Comparison of ENCODE assay signal across 9 mouse cellular contexts in the genomic region with DNA sequence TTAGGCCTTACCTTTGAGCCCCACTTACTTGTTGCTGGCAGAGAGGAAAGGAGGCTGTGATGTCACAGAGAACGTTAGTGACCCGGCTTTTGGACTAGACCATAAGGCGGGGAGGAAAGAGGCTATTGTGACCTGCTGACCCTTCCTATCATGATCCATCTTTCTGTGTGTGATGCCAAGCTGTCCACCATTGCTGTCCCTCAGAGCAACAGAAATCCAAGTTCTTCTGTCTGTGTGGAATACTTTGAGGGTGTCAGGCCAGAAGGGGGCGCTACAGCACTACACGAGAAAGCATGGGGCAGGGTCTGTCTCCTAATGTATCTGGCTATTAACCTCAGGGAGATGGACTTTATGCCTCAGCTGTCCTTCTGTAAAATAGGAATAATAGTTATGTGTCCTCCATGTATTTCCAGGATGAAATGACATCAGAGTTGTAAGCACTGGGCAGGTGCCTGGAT. TPM values are rescaled to one million over a fixed set of nuclear protein-coding genes. Genes with fewer than 3 reads are reported as not detected.
DNase-seq lines count a peak whose midpoint lies in the region; ATAC-seq and TF ChIP-seq lines count a peak whose summit lies in the region.
"Had no signal": no experiment of that assay in that cellular context is flagged by ENCODE, and none has a peak within 500 bp of the region (broad histone marks: within the 10 kb centered on the region; RNA-seq: fewer than 3 reads in every experiment).

A gene (minus strand): TSS at position 51 of the 458 bp plus-strand sequence.

- 58% methylated on average over 5 of the region's 5 CpGs for WGBS in hindbrain, postnatal 0 days
- WGBS in hindbrain, embryonic 14.5 days = 55% methylated on average over 5 of the region's 5 CpGs

- peak; percentile 46 for TF ChIP-seq CTCF in hindbrain, postnatal 0 days (IDR thresholded peaks at IDR 0.05; ENCODE audit: low read depth)

- DNase-seq in hindbrain, postnatal 0 days (ENCODE audit: low spot score) = no peak
- no peak for DNase-seq in hindbrain, embryonic 14.5 days (ENCODE audit: low spot score)
- peak; percentile 33 for DNase-seq in 416B (ENCODE audit: low read depth)
- peak; percentile 24 for DNase-seq in ES-CJ7 (ENCODE audit: low read depth, low spot score)
- DNase-seq in forelimb bud, embryonic 11.5 days (ENCODE audit: low read depth, low spot score) = peak; percentile 29
- DNase-seq in testis, postnatal 10 days (ENCODE audit: low spot score) = peak; percentile 47
- no peak for DNase-seq in cerebellum, adult 18-20 months
- no peak for DNase-seq in left cerebral cortex, adult 11 months (ENCODE audit: low spot score)

- H3K9me3 ChIP-seq in hindbrain, postnatal 0 days (ENCODE audit: low read length) = no peaks in the 10 kb centered on the region
- no peaks in the 10 kb centered on the region for H3K9me3 ChIP-seq in hindbrain, embryonic 14.5 days (ENCODE audit: control insufficient read depth, low read length)
- H3K9me3 ChIP-seq: limb, embryonic 12.5 days had no signal

- no peak within 1 kb of the TSS for H3K4me2 ChIP-seq in hindbrain, postnatal 0 days (ENCODE audit: low read depth, low read length)
- H3K4me2 ChIP-seq in hindbrain, embryonic 14.5 days (replicated peaks) = no peak within 1 kb of the TSS
- H3K4me2 ChIP-seq: limb, embryonic 12.5 days had no signal

- no peak within 1 kb of the TSS for H3K4me3 ChIP-seq in hindbrain, postnatal 0 days (ENCODE audit: low read length)
- H3K4me3 ChIP-seq in hindbrain, embryonic 14.5 days (replicated peaks; ENCODE audit: low read length) = no peak within 1 kb of the TSS
- H3K4me3 ChIP-seq: limb, embryonic 12.5 days had no signal

- no peaks in the 10 kb centered on the region for H3K27me3 ChIP-seq in hindbrain, postnatal 0 days (ENCODE audit: insufficient read depth, low read length)
- H3K27me3 ChIP-seq in hindbrain, embryonic 14.5 days (ENCODE audit: control insufficient read depth, insufficient read depth, low read length) = no peaks in the 10 kb centered on the region
- H3K27me3 ChIP-seq: limb, embryonic 12.5 days had no signal

- H3K9ac ChIP-seq in hindbrain, postnatal 0 days (replicated peaks; ENCODE audit: low read length) = no peak within 1 kb of the TSS
- no peak within 1 kb of the TSS for H3K9ac ChIP-seq in hindbrain, embryonic 14.5 days
- H3K9ac ChIP-seq: limb, embryonic 12.5 days had no signal

- ATAC-seq in hindbrain, postnatal 0 days = no peak
- ATAC-seq in hindbrain, embryonic 14.5 days (ENCODE audit: low FRiP score) = no peak

- H3K27ac ChIP-seq in hindbrain, postnatal 0 days = no peak within 1 kb of the TSS
- no peak within 1 kb of the TSS for H3K27ac ChIP-seq in hindbrain, embryonic 14.5 days
- H3K27ac ChIP-seq: limb, embryonic 12.5 days had no signal

- H3K36me3 ChIP-seq in hindbrain, postnatal 0 days (ENCODE audit: insufficient read depth, low read length) = no peaks in the 10 kb centered on the region
- H3K36me3 ChIP-seq in hindbrain, embryonic 14.5 days (replicated peaks; ENCODE audit: control insufficient read depth, insufficient read depth) = no peaks in the 10 kb centered on the region
- H3K36me3 ChIP-seq: limb, embryonic 12.5 days had no signal

- no peaks in the 10 kb centered on the region for H3K4me1 ChIP-seq in hindbrain, postnatal 0 days (ENCODE audit: insufficient read depth, low read length)
- H3K4me1 ChIP-seq in hindbrain, embryonic 14.5 days (replicated peaks; ENCODE audit: control insufficient read depth, insufficient read depth, low read length) = no peaks in the 10 kb centered on the region
- H3K4me1 ChIP-seq: limb, embryonic 12.5 days had no signal

RNA-seq across cellular contexts. Expression of the gene that starts here (rescaled TPM):
- total RNA-seq in hindbrain, postnatal 0 days (2014; rRNA removed) = not detected in 2 replicates
- polyA plus RNA-seq in hindbrain, postnatal 0 days (2015; fragmentation: Nextera tagmentation; extraction: Ambion mirVana) = not detected in 2 replicates
- not detected in 2 replicates for polyA plus RNA-seq in hindbrain, embryonic 14.5 days (2014; fragmentation: Nextera tagmentation; extraction: Ambion mirVana)
- polyA plus RNA-seq: limb, embryonic 12.5 days had no signal

Comparison
In these comparisons a context has a peak if more than half of its experiments do, and no peak if none do; other contexts are left out.
1. DNase-seq: peak in 416B (single experiment), ES-CJ7 (single experiment), forelimb bud, embryonic 11.5 days (single experiment) and testis, postnatal 10 days (single experiment); none in hindbrain, postnatal 0 days (single experiment), hindbrain, embryonic 14.5 days (single experiment), cerebellum, adult 18-20 months (0 of 2) and left cerebral cortex, adult 11 months (single experiment).